Mouse (Mus musculus) neural tube, embryonic 10.5 days (tissue): ENCODE measurements around the gene Nup62.

ENCODE experiments used
- DNase-seq: peaks from one replicate; pipeline ENCODE4 v3.0.0-alpha.2; 2017; ENCODE audit warnings: low spot score; ENCODE audit errors: extremely low spot score

The Nup62 gene

GRCm38 (mm10) chr7:44815721-44816469 is at the start of gene Nup62, which contains the start of gene Il4i1:
Nup62 (plus strand) TSS chr7:44816088.
Il4i1 (plus strand) TSS chr7:44816387.
- peak; percentile 100 for DNase-seq

GRCm38 (mm10) chr7:44768129-44768528 is 47.8 kb upstream of the Nup62 start:
- no peak for DNase-seq

GRCm38 (mm10) chr7:44770046-44770578 is 45.8 kb upstream of the Nup62 start:
- DNase-seq, result peak; percentile 77

- no peak for DNase-seq
Measured at GRCm38 (mm10) chr7:44772591-44773204, 43.2 kb upstream of the Nup62 start.

GRCm38 (mm10) chr7:44776849-44777498 is 38.9 kb upstream of the Nup62 start:
- DNase-seq, result no peak

- no peak for DNase-seq
Measured at GRCm38 (mm10) chr7:44780101-44780500, 35.8 kb upstream of the Nup62 start.

GRCm38 (mm10) chr7:44789531-44789930 is 26.4 kb upstream of the Nup62 start:
- DNase-seq, result no peak

GRCm38 (mm10) chr7:44790066-44790465 is 25.8 kb upstream of the Nup62 start:
- no peak for DNase-seq

- DNase-seq, result no peak
Measured at GRCm38 (mm10) chr7:44792781-44793180, 23.1 kb upstream of the Nup62 start.

- no peak for DNase-seq
Measured at GRCm38 (mm10) chr7:44808927-44809326, 7.0 kb upstream of the Nup62 start.

GRCm38 (mm10) chr7:44809466-44809865 is 6.4 kb upstream of the Nup62 start:
- DNase-seq, result peak; percentile 4

GRCm38 (mm10) chr7:44810365-44810764 is 5.5 kb upstream of the Nup62 start:
- DNase-seq, result no peak

- DNase-seq, result peak; percentile 8
Measured at GRCm38 (mm10) chr7:44810819-44811557, 4.9 kb upstream of the Nup62 start.

- DNase-seq, result peak; percentile 8
Measured at GRCm38 (mm10) chr7:44812651-44813325, 3.1 kb upstream of the Nup62 start.

- DNase-seq, result no peak
Measured at GRCm38 (mm10) chr7:44813985-44814384, 1.9 kb upstream of the Nup62 start.

- DNase-seq, result peak; percentile 10
Measured at GRCm38 (mm10) chr7:44814423-44814822, 1.5 kb upstream of the Nup62 start.

- peak; percentile 32 for DNase-seq
Measured at GRCm38 (mm10) chr7:44814952-44815553, 835 bp upstream of the Nup62 start.

- DNase-seq, result no peak
Measured at GRCm38 (mm10) chr7:44816470-44817021, 658 bp downstream of the Nup62 start, which contains the start of gene Atf5. Atf5 (minus strand) TSS chr7:44816658.

GRCm38 (mm10) chr7:44817441-44817840 is 1.6 kb downstream of the Nup62 start:
- peak; percentile 13 for DNase-seq

GRCm38 (mm10) chr7:44818164-44818563 is 2.3 kb downstream of the Nup62 start:
- DNase-seq, result peak; percentile 13
